Mouse (Mus musculus) left cerebral cortex, adult 8-10 months (tissue): Measurements from ENCODE around the gene Sema4c. TPM values are rescaled to one million over a fixed set of nuclear protein-coding genes. Genes with fewer than 3 reads are reported as not detected.

ENCODE experiments used
- DNase-seq, 2 experiments: peaks; one replicate each; pipeline ENCODE4 v3.0.0; 2022; ENCODE audit warnings: low spot score in 2 of 2
- microRNA-seq, 2 experiments: library from miRNA; unstranded; fragments of <30 nt; microRNA quantifications; one replicate each; pipeline ENCODE4 v1.2.0; 2022
- total RNA-seq, 4 experiments: library from RNA; stranded (reverse); gene quantifications; 2 replicates each; pipeline ENCODE4 v1.2.4; 2022

Gene Sema4c
- total RNA-seq, 4 experiments from 2014 or later: 16.1 to 23.4 (median 19.2) TPM

DNA sequence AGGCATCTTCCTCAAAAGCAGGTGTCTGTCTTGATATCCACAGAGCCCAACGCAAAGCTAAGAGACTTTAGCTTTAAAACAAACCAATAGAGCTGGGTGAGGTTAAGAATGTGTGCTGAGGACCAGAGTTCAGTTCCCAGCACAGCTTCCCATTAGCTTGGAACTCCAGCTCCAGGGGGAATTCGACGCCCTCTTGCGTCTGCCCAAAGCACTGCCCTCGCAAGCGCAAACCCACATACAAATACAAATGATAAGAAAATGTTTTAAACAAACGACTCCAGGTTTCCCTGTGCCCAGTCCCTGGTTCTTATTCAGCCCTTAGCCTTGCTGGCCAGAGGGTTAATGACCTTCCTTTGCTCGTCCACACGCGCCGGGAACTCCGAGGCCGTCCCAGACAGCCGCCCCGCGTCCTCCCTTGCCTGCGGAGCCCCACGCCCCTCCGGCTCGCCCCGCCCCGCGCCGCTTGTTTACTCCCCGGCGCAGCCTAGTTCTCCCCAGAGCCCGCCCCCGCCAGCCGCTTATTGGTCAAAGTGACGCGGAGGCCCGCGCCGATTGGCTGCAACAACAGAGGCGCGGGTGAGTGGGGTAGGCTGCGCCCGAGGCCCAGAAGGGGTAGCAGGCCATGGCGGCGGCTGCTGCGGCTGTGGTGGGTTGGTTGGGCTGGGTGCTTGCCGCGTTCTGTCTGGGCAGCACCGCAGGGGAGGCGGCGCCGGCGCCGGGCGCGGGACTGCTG lies 46.7 kb downstream of the Sema4c start, which contains the start of gene Cnnm3:
TSS of gene Cnnm3 (plus strand) at position 579 of the 733 bp plus-strand sequence.
- peak; percentile 98 to 99 for DNase-seq

DNA sequence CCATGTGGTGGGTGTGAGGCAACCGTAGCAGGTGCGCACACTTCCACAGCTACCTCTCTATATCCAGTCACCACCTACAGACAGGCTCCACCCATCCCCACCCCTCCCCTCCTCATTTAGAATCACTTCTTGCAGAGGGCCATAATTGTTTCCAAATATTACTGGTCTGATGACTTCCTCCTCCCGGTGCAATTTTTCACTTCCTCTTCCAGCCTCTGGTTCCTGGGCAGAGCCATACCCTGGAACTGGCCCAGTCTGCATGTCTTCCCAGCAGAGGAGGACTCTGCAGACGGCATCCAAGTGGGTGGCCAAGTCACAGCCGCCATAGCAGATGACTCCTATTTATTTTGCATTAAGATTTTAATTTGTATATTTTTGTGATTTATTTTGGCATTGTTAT lies 49.9 kb downstream of the Sema4c start:
- DNase-seq: no peak

DNA sequence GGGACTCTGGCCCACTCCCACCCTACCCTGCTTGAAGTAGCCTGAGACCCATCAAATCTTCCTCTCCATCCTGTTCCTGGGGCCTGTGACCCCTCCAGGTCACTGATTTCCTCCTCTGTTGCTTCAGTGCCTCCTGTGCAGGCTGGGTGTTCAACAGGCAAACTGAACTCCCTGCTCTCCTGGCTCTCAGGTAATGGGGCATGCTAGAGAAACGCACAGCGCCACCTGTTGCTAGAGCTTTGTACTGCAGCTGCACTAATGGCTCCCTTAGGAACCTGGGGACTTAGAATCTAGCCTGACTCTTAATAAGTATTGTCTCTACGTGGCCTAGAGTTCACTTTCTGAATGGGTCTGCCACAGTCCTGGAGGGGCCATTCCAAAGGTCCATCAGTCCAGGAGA lies 56.9 kb downstream of the Sema4c start:
- DNase-seq: peak in 1 of 2 experiments; percentile 74

Small RNAs within 50 kb of the gene (microRNA-seq; reads per million reads assigned to microRNA genes)
- gene Gm47280: 0 reads per million in 2 experiments

Other genes starting within 250 kb of the Sema4c start
- 10 to 100 TPM; 63.9 to 88.2 (median 74.6) TPM for gene Kansl3, start 189.2 kb downstream of the Sema4c start, total RNA-seq
- not detected for gene Fer1l5, start 186.1 kb downstream of the Sema4c start, total RNA-seq
- gene Lman2l, start 113.1 kb downstream of the Sema4c start, total RNA-seq: 10 to 100 TPM; 36.4 to 46.7 (median 39.1) TPM
- gene Cnnm4, start 86.7 kb downstream of the Sema4c start, total RNA-seq: 10 to 100 TPM; 11.7 to 13.7 (median 12.2) TPM
- 10 to 100 TPM; 31.8 to 38.3 (median 33.4) TPM for gene Cnnm3, start 46.5 kb downstream of the Sema4c start, total RNA-seq
- 1 to 10 TPM; 3.9 to 6.0 (median 5.0) TPM for gene Ankrd23, start 21.5 kb downstream of the Sema4c start, total RNA-seq
- not detected for gene Gm42417, start 18.9 kb downstream of the Sema4c start, total RNA-seq
- gene Ankrd39, start 10.9 kb downstream of the Sema4c start, total RNA-seq: 10 to 100 TPM; 13.1 to 17.0 (median 14.9) TPM
- gene Fam178b, start 124.8 kb upstream of the Sema4c start, total RNA-seq: under 1 TPM in 1 of 4 experiments, not detected in 3; 0.57 TPM
- gene Cox5b, start 133.1 kb upstream of the Sema4c start, total RNA-seq: 100 to 1,000 TPM; 511 to 653 (median 570) TPM
- gene 4933424G06Rik, start 151.8 kb upstream of the Sema4c start, total RNA-seq: 1 to 10 TPM in 3 of 4 experiments, not detected in 1; 1.0 to 1.1 (median 1.0) TPM
- gene Actr1b, start 156.1 kb upstream of the Sema4c start, total RNA-seq: 100 to 1,000 TPM; 288 to 349 (median 302) TPM
- gene Zap70, start 203.4 kb upstream of the Sema4c start, total RNA-seq: 1 to 10 TPM in 3 of 4 experiments, under 1 TPM in 1; 0.49 to 2.2 (median 1.5) TPM